Mouse (Mus musculus): ENCODE measurements around the gene Crygs.
"Not testable (repeated sequence)": the region's sequence is repeated elsewhere in the genome, so short reads cannot be mapped to it uniquely, and the experiment has no call there.

DNA sequence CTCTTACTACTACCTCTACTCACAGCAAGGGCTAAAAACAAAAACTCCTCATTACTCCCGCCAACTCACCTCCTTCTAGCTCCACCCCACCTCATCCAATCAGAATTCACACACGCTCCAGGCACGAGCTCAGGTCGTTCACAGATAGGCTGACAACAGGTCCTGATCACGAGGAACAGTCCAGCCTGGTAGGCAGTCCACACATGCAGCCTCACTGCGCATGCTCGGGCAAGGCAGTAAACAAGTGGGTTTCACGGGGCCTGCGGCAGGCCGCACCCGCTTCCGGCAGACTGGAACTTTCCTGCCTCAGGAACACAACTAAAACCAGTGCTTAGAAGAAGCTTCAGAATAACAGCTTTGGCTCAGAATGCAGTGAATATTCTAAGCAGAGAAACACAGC lies 33.1 kb downstream of the Crygs start:
- TF ChIP-seq CTCF (IDR thresholded peaks at IDR 0.05; ENCODE audit: extremely low read depth, insufficient read depth, insufficient read length, insufficient replicate concordance); POLR2A (IDR thresholded peaks at IDR 0.05; ENCODE audit: low read depth, low read length): not testable (repeated sequence)
